In the genomic region with DNA sequence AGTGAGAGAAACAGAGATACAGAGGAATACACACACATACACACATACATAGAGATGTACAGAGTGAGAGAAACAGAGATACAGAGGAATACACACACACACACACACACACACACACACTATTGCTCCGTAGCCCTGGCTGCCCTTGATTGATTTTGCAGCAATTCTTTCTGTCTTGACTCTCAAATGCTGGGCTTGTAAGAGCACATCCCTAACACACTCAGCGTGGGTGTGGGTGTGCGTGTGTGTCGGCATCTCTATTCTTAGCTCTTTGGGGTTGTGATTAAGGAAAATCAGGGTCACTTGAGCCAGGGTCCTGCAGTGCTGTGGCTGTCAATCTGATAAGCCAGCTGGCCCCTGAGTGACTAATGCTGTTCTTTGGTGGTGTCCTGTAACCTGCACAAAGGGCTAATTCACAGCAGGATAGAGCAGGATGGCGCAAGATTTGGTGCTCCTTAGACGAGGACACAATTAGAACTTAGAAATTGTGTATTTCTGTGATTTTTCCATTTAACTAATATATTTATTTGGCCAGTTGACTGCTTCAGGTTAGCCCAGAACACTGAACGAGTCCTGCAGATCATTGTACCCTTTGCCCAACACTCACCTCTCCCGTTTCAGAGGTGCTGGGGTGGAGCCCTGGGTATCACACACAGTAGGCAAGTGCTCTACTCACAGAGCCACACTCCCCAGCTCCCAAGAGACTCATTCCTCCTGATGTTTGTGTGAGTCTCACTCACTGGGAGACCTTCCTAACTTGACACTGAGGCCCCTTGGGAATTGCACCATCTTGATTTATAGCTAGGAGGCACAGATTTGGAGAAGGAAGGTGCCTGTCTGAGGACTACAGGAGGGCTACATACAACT, we compare ENCODE assay signal across 17 mouse cellular contexts. TPM values are rescaled to one million over a fixed set of nuclear protein-coding genes. Genes with fewer than 3 reads are reported as not detected.
A peak's percentile ranks its signal among the peaks of the same experiment; 100 is the strongest.
DNase-seq lines count a peak whose midpoint lies in the region; ATAC-seq and TF ChIP-seq lines count a peak whose summit lies in the region.
"Had no signal": no experiment of that assay in that cellular context is flagged by ENCODE, and none has a peak within 500 bp of the region (broad histone marks: within the 10 kb centered on the region; RNA-seq: fewer than 3 reads in every experiment).

No protein-coding gene starts in this region.

- no peak for ATAC-seq in heart, embryonic 13.5 days (ENCODE audit: extremely low read depth, insufficient number of reproducible peaks, low FRiP score, low TSS enrichment)
- no peak for ATAC-seq in midbrain, embryonic 13.5 days
- ATAC-seq in midbrain, postnatal 0 days (ENCODE audit: low FRiP score) = no peak

- TF ChIP-seq POLR2A in myocyte (IDR thresholded peaks at IDR 0.05; ENCODE audit: insufficient read length, low read depth) = peak; percentile 44

- no peak overlapping the region for H3K4me3 ChIP-seq in heart, embryonic 13.5 days
- no peak overlapping the region for H3K4me3 ChIP-seq in midbrain, embryonic 13.5 days (replicated peaks)
- H3K4me3 ChIP-seq in midbrain, postnatal 0 days (ENCODE audit: low read depth, low read length) = no peak overlapping the region
- H3K4me3 ChIP-seq in myocyte = peak overlapping the region; percentile 11
- H3K4me3 ChIP-seq: embryonic facial prominence, embryonic 13.5 days had no signal

- no peaks in the 10 kb centered on the region for H3K27me3 ChIP-seq in heart, embryonic 13.5 days (replicated peaks)
- H3K27me3 ChIP-seq in midbrain, embryonic 13.5 days = no peaks in the 10 kb centered on the region
- H3K27me3 ChIP-seq in midbrain, postnatal 0 days (ENCODE audit: insufficient read depth, low read length) = no peaks in the 10 kb centered on the region
- H3K27me3 ChIP-seq in myocyte (ENCODE audit: control insufficient read depth, insufficient read depth, insufficient read length) = no peaks in the 10 kb centered on the region
- H3K27me3 ChIP-seq: embryonic facial prominence, embryonic 13.5 days had no signal

- no peaks in the 10 kb centered on the region for H3K9me3 ChIP-seq in heart, embryonic 13.5 days
- H3K9me3 ChIP-seq in midbrain, embryonic 13.5 days = no peaks in the 10 kb centered on the region
- H3K9me3 ChIP-seq in midbrain, postnatal 0 days (ENCODE audit: low read length) = no peaks in the 10 kb centered on the region
- H3K9me3 ChIP-seq: embryonic facial prominence, embryonic 13.5 days; G1E had no signal

- H3K27ac ChIP-seq in heart, embryonic 13.5 days (replicated peaks) = peak overlapping the region; percentile 63; the same call in 1 of the 2 replicates
- H3K27ac ChIP-seq in midbrain, embryonic 13.5 days = peak overlapping the region; percentile 5; the same call in 1 of the 2 replicates
- H3K27ac ChIP-seq in midbrain, postnatal 0 days (ENCODE audit: low read depth, low read length) = no peak overlapping the region
- H3K27ac ChIP-seq: embryonic facial prominence, embryonic 13.5 days had no signal

- no peaks in the 10 kb centered on the region for H3K79me2 ChIP-seq in myocyte (ENCODE audit: control insufficient read depth, insufficient read depth)

- H3K4me1 ChIP-seq in heart, embryonic 13.5 days = peaks cover 45% of the 10 kb centered on the region
- H3K4me1 ChIP-seq in midbrain, embryonic 13.5 days (replicated peaks) = peaks cover 25% of the 10 kb centered on the region
- H3K4me1 ChIP-seq in midbrain, postnatal 0 days (ENCODE audit: insufficient read depth, low read length) = 0 out of 2 replicates have a peak, but pooled peaks cover 2% of the 10 kb centered on the region

- no peaks in the 10 kb centered on the region for H3K36me3 ChIP-seq in heart, embryonic 13.5 days
- no peaks in the 10 kb centered on the region for H3K36me3 ChIP-seq in midbrain, embryonic 13.5 days
- H3K36me3 ChIP-seq in midbrain, postnatal 0 days (ENCODE audit: insufficient read depth, low read length) = no peaks in the 10 kb centered on the region
- no peaks in the 10 kb centered on the region for H3K36me3 ChIP-seq in myocyte (ENCODE audit: control insufficient read depth, insufficient read depth)
- H3K36me3 ChIP-seq: embryonic facial prominence, embryonic 13.5 days had no signal

- peak overlapping the region; percentile 6 for H3ac ChIP-seq in myocyte (ENCODE audit: control insufficient read depth, insufficient read length)

- 41% methylated on average over 8 of the region's 8 CpGs for WGBS in heart, embryonic 13.5 days
- WGBS in midbrain, embryonic 13.5 days = 49% methylated on average over 8 of the region's 8 CpGs
- WGBS in midbrain, postnatal 0 days = 50% methylated on average over 8 of the region's 8 CpGs

- H3K4me2 ChIP-seq in heart, embryonic 13.5 days = no peak overlapping the region
- H3K4me2 ChIP-seq in midbrain, embryonic 13.5 days (replicated peaks) = no peak overlapping the region
- H3K4me2 ChIP-seq in midbrain, postnatal 0 days (ENCODE audit: low read depth, low read length, poor library complexity, severe bottlenecking) = no peak overlapping the region
- peak overlapping the region; percentile 82 for H3K4me2 ChIP-seq in myocyte (ENCODE audit: low read depth)
- H3K4me2 ChIP-seq: embryonic facial prominence, embryonic 13.5 days had no signal

- peak overlapping the region; percentile 66 for H3K9ac ChIP-seq in heart, embryonic 13.5 days
- no peak overlapping the region for H3K9ac ChIP-seq in midbrain, embryonic 13.5 days (replicated peaks)
- H3K9ac ChIP-seq in midbrain, postnatal 0 days (replicated peaks; ENCODE audit: low read length, poor library complexity, severe bottlenecking) = no peak overlapping the region

- peak; percentile 59 to 63 for DNase-seq in cerebellum, postnatal 10 days
- no peak for DNase-seq in cerebellum, adult 8-10 months
- DNase-seq in heart, adult 18-20 months = no peak
- no peak for DNase-seq in midbrain, postnatal 0 days (ENCODE audit: low spot score)
- no peak for DNase-seq in urinary bladder, postnatal 14 days (ENCODE audit: low spot score)
- DNase-seq: cerebellum, adult 9-11 months; kidney, adult 11 months; kidney, postnatal 25 days; right cerebral cortex, postnatal 25 days; thymus, adult 2 months had no signal

- TF ChIP-seq CTCF in midbrain, postnatal 0 days (IDR thresholded peaks at IDR 0.05) = no peak

TF ChIP-seq in myocyte, 11 proteins besides CTCF, POLR2A, EP300 and RAD21:
- TF ChIP-seq REST (IDR thresholded peaks at IDR 0.05; ENCODE audit: insufficient read depth, insufficient read length) (no peak), CEBPB (IDR thresholded peaks at IDR 0.05; ENCODE audit: insufficient read depth, poor library complexity, severe bottlenecking) (peak; percentile 91), MYOD1 (IDR thresholded peaks at IDR 0.05; ENCODE audit: control insufficient read depth in 1 of 3, insufficient read length in 2 of 3, low read depth in 2 of 3) (peak; percentile 62 to 94 (median 87)), POLR2AphosphoS2 (IDR thresholded peaks at IDR 0.05; ENCODE audit: insufficient read length, low read depth) (no peak), MAX (IDR thresholded peaks at IDR 0.05; ENCODE audit: low read depth) (no peak), USF1 (IDR thresholded peaks at IDR 0.05; ENCODE audit: low read depth) (no peak), E2F4 (IDR thresholded peaks at IDR 0.05; ENCODE audit: insufficient read depth) (no peak), MYOG (IDR thresholded peaks at IDR 0.05; ENCODE audit: control insufficient read depth in 1 of 3, insufficient read depth in 1 of 3, insufficient read length in 2 of 3, low read depth in 2 of 3) (peak; percentile 47 to 93 (median 56)), TCF3 (IDR thresholded peaks at IDR 0.05; ENCODE audit: insufficient read length, low read depth) (peak; percentile 64), SRF (IDR thresholded peaks at IDR 0.05; ENCODE audit: control insufficient read depth, insufficient read length, low read depth) (no peak), TCF12 (IDR thresholded peaks at IDR 0.05; ENCODE audit: insufficient read depth, poor library complexity, severe bottlenecking) (peak; percentile 63)

RNA-seq across cellular contexts. Expression of gene Cdkn1a, which starts 27.4 kb away (rescaled TPM):
- polyA plus RNA-seq in heart, embryonic 13.5 days (2015; fragmentation: Nextera tagmentation; extraction: Ambion mirVana) = 38.5 and 52.3 TPM in 2 replicates
- total RNA-seq in heart, adult 18-20 months (2021) = 100 to 1,000 TPM; 101 to 149 TPM
- 47.1 and 47.4 TPM in 2 replicates for polyA plus RNA-seq in midbrain, embryonic 13.5 days (2015; fragmentation: Nextera tagmentation; extraction: Ambion mirVana)
- 44.4 and 57.7 TPM in 2 replicates for total RNA-seq in midbrain, postnatal 0 days (2014; rRNA removed)
- 220 and 237 TPM in 2 replicates for polyA plus RNA-seq in midbrain, postnatal 0 days (2015; fragmentation: Nextera tagmentation; extraction: Ambion mirVana)
- polyA plus RNA-seq in myocyte (2012; fragmentation: generic; extraction: Trizol) = 2,069 TPM

RNA-seq across cellular contexts. Expression of gene Srsf3, which starts 30.9 kb away (rescaled TPM):
- polyA plus RNA-seq in heart, embryonic 13.5 days (2015; fragmentation: Nextera tagmentation; extraction: Ambion mirVana) = 321 and 347 TPM in 2 replicates
- total RNA-seq in heart, adult 18-20 months (2021) = 10 to 100 TPM; 74.9 to 89.9 TPM
- 590 and 618 TPM in 2 replicates for polyA plus RNA-seq in midbrain, embryonic 13.5 days (2015; fragmentation: Nextera tagmentation; extraction: Ambion mirVana)
- total RNA-seq in midbrain, postnatal 0 days (2014; rRNA removed) = 119 and 193 TPM in 2 replicates
- polyA plus RNA-seq in midbrain, postnatal 0 days (2015; fragmentation: Nextera tagmentation; extraction: Ambion mirVana) = 284 and 296 TPM in 2 replicates
- 98.2 TPM for polyA plus RNA-seq in myocyte (2012; fragmentation: generic; extraction: Trizol)

RNA-seq across cellular contexts. Expression of gene Rab44, which starts 50.6 kb away (rescaled TPM):
- 0.18 and 0.35 TPM in 2 replicates for polyA plus RNA-seq in heart, embryonic 13.5 days (2015; fragmentation: Nextera tagmentation; extraction: Ambion mirVana)
- total RNA-seq in heart, adult 18-20 months (2021) = under 1 TPM in 1 of 2 experiments, not detected in 1; 0.69 TPM
- not detected in 2 replicates for polyA plus RNA-seq in midbrain, embryonic 13.5 days (2015; fragmentation: Nextera tagmentation; extraction: Ambion mirVana)
- not detected in 2 replicates for total RNA-seq in midbrain, postnatal 0 days (2014; rRNA removed)
- polyA plus RNA-seq in midbrain, postnatal 0 days (2015; fragmentation: Nextera tagmentation; extraction: Ambion mirVana) = not detected in 2 replicates
- polyA plus RNA-seq in myocyte (2012; fragmentation: generic; extraction: Trizol) = 6.8 TPM
- polyA plus RNA-seq: limb, embryonic 11.5 days; neural tube, embryonic 14.5 days had no signal

RNA-seq across cellular contexts. Expression of gene Stk38, which starts 55.6 kb away (rescaled TPM):
- polyA plus RNA-seq in heart, embryonic 13.5 days (2015; fragmentation: Nextera tagmentation; extraction: Ambion mirVana) = 68.7 and 71.0 TPM in 2 replicates
- total RNA-seq in heart, adult 18-20 months (2021) = 10 to 100 TPM; 22.0 to 28.8 TPM
- polyA plus RNA-seq in midbrain, embryonic 13.5 days (2015; fragmentation: Nextera tagmentation; extraction: Ambion mirVana) = 126 and 134 TPM in 2 replicates
- 44.2 and 58.1 TPM in 2 replicates for total RNA-seq in midbrain, postnatal 0 days (2014; rRNA removed)
- polyA plus RNA-seq in midbrain, postnatal 0 days (2015; fragmentation: Nextera tagmentation; extraction: Ambion mirVana) = 42.1 and 47.9 TPM in 2 replicates
- polyA plus RNA-seq in myocyte (2012; fragmentation: generic; extraction: Trizol) = 28.3 TPM

Comparison
In these comparisons a context has a peak if more than half of its experiments do, and no peak if none do; other contexts are left out.
1. DNase-seq: peak in cerebellum, postnatal 10 days (2 of 2); none in cerebellum, adult 8-10 months (single experiment), heart, adult 18-20 months (0 of 2), midbrain, postnatal 0 days (single experiment) and urinary bladder, postnatal 14 days (single experiment).